Mouse (Mus musculus): ENCODE measurements around the gene Zfp987.
"Not testable (repeated sequence)": the region's sequence is repeated elsewhere in the genome, so short reads cannot be mapped to it uniquely, and the experiment has no call there.

The Zfp987 gene

GRCm38 (mm10) chr4:146173378-146174226, 76.5 kb downstream of the Zfp987 start:
- not testable (repeated sequence) for DNase-seq (ENCODE audit: low read depth, low spot score)

All from c-Kit-negative CD71-positive TER-119-positive erythroid progenitor cells, embryonic 14.5 days (primary cell).